Mouse (Mus musculus): ENCODE data around the gene Dock7. TPM values are rescaled to one million over a fixed set of nuclear protein-coding genes. Genes with fewer than 3 reads are reported as not detected.
"Not testable (repeated sequence)": the region's sequence is repeated elsewhere in the genome, so short reads cannot be mapped to it uniquely, and the experiment has no call there.

The Dock7 gene
- polyA plus RNA-seq, 1 experiment = 14.9 TPM

- no peaks in the 10 kb centered on the region for H3K27me3 ChIP-seq (ENCODE audit: control insufficient read depth, insufficient read depth, low read length)
- H3K36me3 ChIP-seq (ENCODE audit: control insufficient read depth, insufficient read depth, low read length) = peaks cover 10% of the 10 kb centered on the region; the same call in 1 of the 2 replicates
- no peak overlapping the region for H3K4me3 ChIP-seq (ENCODE audit: low read depth, low read length)
- H3K4me1 ChIP-seq (ENCODE audit: control insufficient read depth, insufficient read depth, insufficient read length, low read length) = no peaks in the 10 kb centered on the region
- WGBS = 96% methylated on average over 8 of the region's 8 CpGs
- no peak for TF ChIP-seq POLR2A (IDR thresholded peaks at IDR 0.05; ENCODE audit: low read depth, low read length)
- no peak for TF ChIP-seq CTCF (IDR thresholded peaks at IDR 0.05; ENCODE audit: extremely low read depth, insufficient read length, insufficient replicate concordance, low read depth, low read length)
- no peak overlapping the region for H3K27ac ChIP-seq (ENCODE audit: insufficient read depth, low read depth, low read length)
These were observed 98.5 kb downstream of the Dock7 start for GRCm38 (mm10) chr4:99022221-99022620.

GRCm38 (mm10) chr4:99011039-99011438 lies 109.7 kb downstream of the Dock7 start:
- 93% methylated on average over 4 of the region's 4 CpGs for WGBS
- H3K27me3 ChIP-seq (ENCODE audit: control insufficient read depth, insufficient read depth, low read length) = no peaks in the 10 kb centered on the region
- H3K36me3 ChIP-seq (ENCODE audit: control insufficient read depth, insufficient read depth, low read length) = peaks cover 29% of the 10 kb centered on the region
- H3K27ac ChIP-seq (ENCODE audit: insufficient read depth, low read depth, low read length) = no peak overlapping the region
- no peaks in the 10 kb centered on the region for H3K4me1 ChIP-seq (ENCODE audit: control insufficient read depth, insufficient read depth, insufficient read length, low read length)
- no peak overlapping the region for H3K4me3 ChIP-seq (ENCODE audit: low read depth, low read length)
- TF ChIP-seq CTCF (IDR thresholded peaks at IDR 0.05; ENCODE audit: extremely low read depth, insufficient read length, insufficient replicate concordance, low read depth, low read length) (no peak), POLR2A (IDR thresholded peaks at IDR 0.05; ENCODE audit: low read depth, low read length) (no peak)

- 87% methylated on average over 2 of the region's 2 CpGs for WGBS
- Histone ChIP-seq H3K4me1 (ENCODE audit: control insufficient read depth, insufficient read depth, insufficient read length, low read length) (no peaks in the 10 kb centered on the region), H3K27me3 (ENCODE audit: control insufficient read depth, insufficient read depth, low read length) (no peaks in the 10 kb centered on the region), H3K27ac (ENCODE audit: insufficient read depth, low read depth, low read length) (no peak overlapping the region), H3K36me3 (ENCODE audit: control insufficient read depth, insufficient read depth, low read length) (peaks cover 32% of the 10 kb centered on the region), H3K4me3 (ENCODE audit: low read depth, low read length) (no peak overlapping the region)
- TF ChIP-seq POLR2A (IDR thresholded peaks at IDR 0.05; ENCODE audit: low read depth, low read length) (no peak), CTCF (IDR thresholded peaks at IDR 0.05; ENCODE audit: extremely low read depth, insufficient read length, insufficient replicate concordance, low read depth, low read length) (no peak)
These were observed 114.4 kb downstream of the Dock7 start for GRCm38 (mm10) chr4:99006319-99006718.

- TF ChIP-seq CTCF (IDR thresholded peaks at IDR 0.05; ENCODE audit: extremely low read depth, insufficient read length, insufficient replicate concordance, low read depth, low read length) (no peak), POLR2A (IDR thresholded peaks at IDR 0.05; ENCODE audit: low read depth, low read length) (no peak)
- Histone ChIP-seq H3K27me3 (ENCODE audit: control insufficient read depth, insufficient read depth, low read length) (no peaks in the 10 kb centered on the region), H3K4me1 (ENCODE audit: control insufficient read depth, insufficient read depth, insufficient read length, low read length) (no peaks in the 10 kb centered on the region), H3K4me3 (ENCODE audit: low read depth, low read length) (no peak overlapping the region), H3K36me3 (ENCODE audit: control insufficient read depth, insufficient read depth, low read length) (peaks cover 30% of the 10 kb centered on the region), H3K27ac (ENCODE audit: insufficient read depth, low read depth, low read length) (no peak overlapping the region)
- WGBS = 87% methylated on average over 2 of the region's 2 CpGs
These were observed 115.1 kb downstream of the Dock7 start for GRCm38 (mm10) chr4:99005574-99005973.

GRCm38 (mm10) chr4:98993491-98993890 lies 127.2 kb downstream of the Dock7 start:
- H3K27me3 ChIP-seq (ENCODE audit: control insufficient read depth, insufficient read depth, low read length) = no peaks in the 10 kb centered on the region
- no peak for TF ChIP-seq POLR2A (IDR thresholded peaks at IDR 0.05; ENCODE audit: low read depth, low read length)
- TF ChIP-seq CTCF (IDR thresholded peaks at IDR 0.05; ENCODE audit: extremely low read depth, insufficient read length, insufficient replicate concordance, low read depth, low read length) = no peak
- no peak overlapping the region for H3K27ac ChIP-seq (ENCODE audit: insufficient read depth, low read depth, low read length)
- H3K4me1 ChIP-seq (ENCODE audit: control insufficient read depth, insufficient read depth, insufficient read length, low read length) = no peaks in the 10 kb centered on the region
- 92% methylated on average over 4 of the region's 4 CpGs for WGBS
- peaks cover 9% of the 10 kb centered on the region for H3K36me3 ChIP-seq (ENCODE audit: control insufficient read depth, insufficient read depth, low read length)
- H3K4me3 ChIP-seq (ENCODE audit: low read depth, low read length) = no peak overlapping the region

- H3K36me3 ChIP-seq (ENCODE audit: control insufficient read depth, insufficient read depth, low read length) = peaks cover 21% of the 10 kb centered on the region
- 89% methylated on average over 8 of the region's 8 CpGs for WGBS
- no peaks in the 10 kb centered on the region for H3K27me3 ChIP-seq (ENCODE audit: control insufficient read depth, insufficient read depth, low read length)
- H3K27ac ChIP-seq (ENCODE audit: insufficient read depth, low read depth, low read length) = no peak overlapping the region
- no peak overlapping the region for H3K4me3 ChIP-seq (ENCODE audit: low read depth, low read length)
- no peaks in the 10 kb centered on the region for H3K4me1 ChIP-seq (ENCODE audit: control insufficient read depth, insufficient read depth, insufficient read length, low read length)
- TF ChIP-seq POLR2A (IDR thresholded peaks at IDR 0.05; ENCODE audit: low read depth, low read length) (no peak), CTCF (IDR thresholded peaks at IDR 0.05; ENCODE audit: extremely low read depth, insufficient read length, insufficient replicate concordance, low read depth, low read length) (no peak)
These were observed 136.0 kb downstream of the Dock7 start for GRCm38 (mm10) chr4:98984701-98985100.

GRCm38 (mm10) chr4:98979976-98980375 lies 140.7 kb downstream of the Dock7 start:
- not testable (repeated sequence) for H3K4me1 ChIP-seq (ENCODE audit: control insufficient read depth, insufficient read depth, insufficient read length, low read length); H3K27ac ChIP-seq (ENCODE audit: insufficient read depth, low read depth, low read length); H3K4me3 ChIP-seq (ENCODE audit: low read depth, low read length); H3K27me3 ChIP-seq (ENCODE audit: control insufficient read depth, insufficient read depth, low read length)
- 89% methylated on average over 3 of the region's 3 CpGs for WGBS
- H3K36me3 ChIP-seq (ENCODE audit: control insufficient read depth, insufficient read depth, low read length) = peaks cover 19% of the 10 kb centered on the region

GRCm38 (mm10) chr4:98978693-98979092 lies 142.0 kb downstream of the Dock7 start:
- TF ChIP-seq CTCF (IDR thresholded peaks at IDR 0.05; ENCODE audit: extremely low read depth, insufficient read length, insufficient replicate concordance, low read depth, low read length) (no peak), POLR2A (IDR thresholded peaks at IDR 0.05; ENCODE audit: low read depth, low read length) (no peak)
- Histone ChIP-seq H3K27ac (ENCODE audit: insufficient read depth, low read depth, low read length) (no peak overlapping the region), H3K4me1 (ENCODE audit: control insufficient read depth, insufficient read depth, insufficient read length, low read length) (no peaks in the 10 kb centered on the region), H3K36me3 (ENCODE audit: control insufficient read depth, insufficient read depth, low read length) (peaks cover 17% of the 10 kb centered on the region), H3K4me3 (ENCODE audit: low read depth, low read length) (no peak overlapping the region), H3K27me3 (ENCODE audit: control insufficient read depth, insufficient read depth, low read length) (no peaks in the 10 kb centered on the region)
- WGBS = 94% methylated on average over 2 of the region's 2 CpGs

GRCm38 (mm10) chr4:98978288-98978687 lies 142.4 kb downstream of the Dock7 start:
- H3K36me3 ChIP-seq (ENCODE audit: control insufficient read depth, insufficient read depth, low read length) = peaks cover 15% of the 10 kb centered on the region
- not testable (repeated sequence) for H3K27me3 ChIP-seq (ENCODE audit: control insufficient read depth, insufficient read depth, low read length); H3K4me1 ChIP-seq (ENCODE audit: control insufficient read depth, insufficient read depth, insufficient read length, low read length); H3K27ac ChIP-seq (ENCODE audit: insufficient read depth, low read depth, low read length); H3K4me3 ChIP-seq (ENCODE audit: low read depth, low read length)
- WGBS = 95% methylated on average over 2 of the region's 2 CpGs
